Mouse (Mus musculus) natural killer cell, adult 2 months (primary cell): ENCODE measurements around the gene Nkain2.
"Not testable (repeated sequence)": the region's sequence is repeated elsewhere in the genome, so short reads cannot be mapped to it uniquely, and the experiment has no call there.

Source experiments
- DNase-seq, 2 experiments: peaks; one replicate each; pipeline ENCODE4 v3.0.0; 2022; ENCODE audit warnings: low spot score in 2 of 2

The Nkain2 gene

GRCm38 (mm10) chr10:32058251-32058650, 832.0 kb downstream of the Nkain2 start:
- DNase-seq: no peak

GRCm38 (mm10) chr10:32052546-32053295, 837.5 kb downstream of the Nkain2 start:
- no peak for DNase-seq

GRCm38 (mm10) chr10:32052045-32052444, 838.2 kb downstream of the Nkain2 start:
- no peak for DNase-seq

GRCm38 (mm10) chr10:32029996-32030395, 860.3 kb downstream of the Nkain2 start:
- DNase-seq: no peak

GRCm38 (mm10) chr10:32018385-32018784, 871.9 kb downstream of the Nkain2 start:
- DNase-seq: no peak

GRCm38 (mm10) chr10:32001216-32001753, 889.0 kb downstream of the Nkain2 start:
- no peak for DNase-seq

GRCm38 (mm10) chr10:31993205-31993604, 897.1 kb downstream of the Nkain2 start:
- DNase-seq: no peak

- DNase-seq: no peak
These were observed 911.9 kb downstream of the Nkain2 start for GRCm38 (mm10) chr10:31978387-31978786.

- no peak for DNase-seq
These were observed 943.0 kb downstream of the Nkain2 start for GRCm38 (mm10) chr10:31947178-31947726.

- DNase-seq: no peak
These were observed 958.3 kb downstream of the Nkain2 start for GRCm38 (mm10) chr10:31931961-31932360.

- no peak for DNase-seq
These were observed 962.6 kb downstream of the Nkain2 start for GRCm38 (mm10) chr10:31927657-31928056.

- not testable (repeated sequence) for DNase-seq
These were observed 969.4 kb downstream of the Nkain2 start for GRCm38 (mm10) chr10:31920901-31921300.

GRCm38 (mm10) chr10:31907488-31907887, 982.8 kb downstream of the Nkain2 start:
- no peak for DNase-seq

- DNase-seq: no peak
These were observed 990.8 kb downstream of the Nkain2 start for GRCm38 (mm10) chr10:31899501-31899900.

GRCm38 (mm10) chr10:31873323-31873895, 1016.9 kb downstream of the Nkain2 start:
- DNase-seq: no peak

- DNase-seq: no peak
These were observed 1022.0 kb downstream of the Nkain2 start for GRCm38 (mm10) chr10:31868275-31868674.

GRCm38 (mm10) chr10:31827041-31827440, 1063.2 kb downstream of the Nkain2 start:
- no peak for DNase-seq

- DNase-seq: no peak
These were observed 1077.7 kb downstream of the Nkain2 start for GRCm38 (mm10) chr10:31812543-31812942.

- DNase-seq: no peak
These were observed 1147.7 kb downstream of the Nkain2 start for GRCm38 (mm10) chr10:31742443-31743057.

GRCm38 (mm10) chr10:31728036-31728435, 1162.2 kb downstream of the Nkain2 start:
- DNase-seq: no peak

- DNase-seq: no peak
These were observed 1243.0 kb downstream of the Nkain2 start for GRCm38 (mm10) chr10:31647270-31647669.

- DNase-seq: no peak
These were observed 1244.2 kb downstream of the Nkain2 start for GRCm38 (mm10) chr10:31646083-31646482.
